Mouse (Mus musculus) embryo, embryonic 11.5 days (tissue): ENCODE measurements around the gene Nip7.
"Not testable (repeated sequence)": the region's sequence is repeated elsewhere in the genome, so short reads cannot be mapped to it uniquely, and the experiment has no call there.

Experiments used
- DNase-seq: peaks from one replicate; pipeline ENCODE4 v3.0.0-alpha.2; 2012; ENCODE audit warnings: low read depth, low spot score

The Nip7 gene

DNA sequence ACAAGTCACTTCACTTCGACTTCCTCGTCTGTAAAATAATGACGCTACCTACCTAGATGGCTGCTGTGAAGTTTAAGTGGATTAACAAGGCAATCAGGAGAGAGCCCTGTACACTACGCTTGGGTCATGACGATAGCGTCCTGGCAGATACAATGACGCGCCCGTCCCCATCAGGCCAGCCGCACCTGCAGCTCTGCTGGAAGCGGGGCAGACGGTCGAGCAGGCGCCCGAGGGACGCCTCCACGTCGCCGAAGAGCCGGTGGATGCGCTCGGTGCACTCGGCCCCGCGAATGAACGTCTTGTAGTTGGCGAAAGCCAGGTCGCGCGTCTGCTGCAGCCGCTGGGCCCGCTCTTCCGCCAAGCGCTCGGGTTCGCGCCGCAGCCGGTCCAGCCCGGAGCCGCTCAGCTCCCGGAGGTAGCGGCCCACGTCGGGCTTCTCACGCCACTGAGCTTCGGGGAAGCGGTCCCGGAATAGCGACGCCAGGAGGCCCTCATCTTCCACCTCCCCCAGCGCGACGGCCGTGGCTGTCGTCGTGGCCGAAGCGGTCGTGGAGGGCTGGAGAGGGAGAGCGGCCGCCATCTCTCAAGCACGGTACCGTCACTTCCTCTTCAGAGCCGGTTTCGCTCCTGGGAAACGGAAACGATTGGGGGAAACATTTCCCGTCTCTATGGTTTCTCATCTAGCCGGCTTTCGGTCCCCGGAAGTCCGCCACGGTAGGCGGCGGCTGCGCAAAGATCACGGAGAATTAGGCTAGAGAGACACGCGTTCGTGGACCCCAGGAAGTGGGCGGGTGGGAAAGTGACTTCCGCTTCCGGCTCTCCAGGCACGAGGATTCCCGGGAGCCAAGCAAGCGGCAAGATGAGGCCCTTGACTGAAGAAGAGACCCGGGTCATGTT is at the start of gene Nip7, which contains the start of gene Cog8:
TSS of gene Nip7 (plus strand) at position 802 of the 897 bp plus-strand sequence.
TSS of gene Cog8 (minus strand) at position 614 of the 897 bp plus-strand sequence.
- DNase-seq: peak; percentile 95

DNA sequence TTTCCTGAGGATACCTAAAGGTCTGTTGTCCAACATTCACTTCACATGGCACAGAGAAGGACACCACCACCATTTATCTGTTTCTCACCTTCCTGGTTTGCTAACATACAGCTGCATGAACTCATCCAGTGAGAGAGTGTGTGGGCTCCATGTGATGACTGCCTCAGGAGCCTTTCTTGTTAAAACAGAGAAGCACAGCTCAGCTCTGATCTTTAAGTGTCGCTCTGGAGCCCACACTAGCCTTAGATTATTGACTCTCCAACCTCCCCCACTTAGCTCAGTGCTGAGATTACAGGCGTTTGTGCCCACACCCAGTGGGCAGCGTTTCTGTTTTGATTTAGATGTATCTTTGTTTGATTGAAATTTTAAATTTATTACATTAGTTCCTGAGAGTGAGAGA is 48.9 kb upstream of the Nip7 start:
- no peak for DNase-seq

DNA sequence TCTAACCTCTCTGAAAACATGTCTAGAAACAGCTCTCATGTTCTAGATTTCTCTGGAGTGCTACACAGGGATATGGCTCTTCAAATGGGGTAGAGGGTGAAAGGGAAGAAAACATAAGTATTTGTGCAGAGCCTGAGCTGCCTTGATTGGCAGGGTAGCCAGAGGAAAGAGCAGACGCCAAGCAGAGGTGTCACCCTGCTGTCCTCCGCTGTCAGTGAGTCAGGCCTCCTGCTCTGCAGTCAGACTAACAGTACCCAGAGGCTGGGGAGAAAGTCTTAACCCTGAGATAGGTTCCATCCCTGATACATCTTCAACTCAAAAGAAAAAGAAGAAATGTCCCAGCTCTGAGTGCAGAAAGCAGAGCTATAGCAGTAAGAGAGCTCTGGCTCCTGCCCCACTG is 44.0 kb upstream of the Nip7 start:
- no peak for DNase-seq

DNA sequence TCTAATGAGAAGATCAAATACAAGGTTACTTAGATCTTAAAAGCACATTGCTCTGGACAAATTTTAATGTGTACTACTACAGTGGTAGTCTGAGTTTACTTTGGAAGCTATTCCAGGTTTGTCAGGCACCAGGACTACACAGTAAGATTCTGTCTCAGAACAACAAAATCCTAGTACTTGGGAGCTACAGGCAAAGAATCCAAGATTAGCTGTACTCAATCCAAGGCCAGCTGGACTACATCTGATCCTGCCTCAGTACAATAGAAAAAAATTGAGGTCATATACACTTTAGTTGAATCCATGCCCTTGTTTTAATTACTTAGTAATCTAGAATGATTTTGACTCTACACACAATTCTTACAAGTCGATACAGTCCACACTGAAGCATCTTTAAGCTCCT is 41.8 kb upstream of the Nip7 start:
- DNase-seq: no peak

DNA sequence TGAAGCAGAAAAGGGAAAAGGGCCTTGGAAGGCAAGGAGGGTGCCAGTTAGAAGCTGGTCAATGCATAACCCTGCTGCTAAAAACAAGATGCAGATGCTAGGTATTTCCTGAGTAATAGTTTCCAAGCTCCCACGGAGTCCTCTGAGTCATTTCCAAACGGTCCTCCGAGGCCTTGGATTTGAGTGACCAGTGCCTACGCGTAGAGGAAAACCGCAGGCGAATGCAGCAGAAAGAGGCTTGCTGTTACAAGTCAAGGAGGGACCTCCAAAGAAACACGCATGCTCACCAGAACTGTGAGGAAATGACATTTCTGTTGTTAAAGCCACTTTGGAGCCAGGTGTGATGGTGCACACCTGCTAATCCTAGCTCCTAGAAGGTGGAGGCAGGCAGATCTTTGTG is 33.2 kb upstream of the Nip7 start:
- no peak for DNase-seq

DNA sequence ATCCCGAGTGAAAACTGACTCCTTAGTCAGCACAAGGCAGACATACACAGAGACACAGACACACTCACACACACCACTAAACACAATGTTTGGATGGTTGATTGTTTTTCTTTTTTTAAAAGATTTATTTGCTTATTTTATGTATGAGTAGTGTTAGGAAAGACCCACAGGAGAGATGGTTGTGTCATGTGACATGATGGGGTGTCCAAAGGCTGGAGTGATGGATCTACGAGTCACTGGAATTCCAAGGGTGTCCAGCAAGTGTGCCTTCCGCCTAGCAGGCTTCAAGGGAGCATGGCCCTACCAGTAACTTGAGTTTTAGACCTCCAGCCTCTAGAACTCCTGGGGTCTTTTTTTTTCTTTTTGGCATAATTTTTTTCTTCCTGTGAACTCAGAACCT is 27.4 kb upstream of the Nip7 start:
- no peak for DNase-seq

DNA sequence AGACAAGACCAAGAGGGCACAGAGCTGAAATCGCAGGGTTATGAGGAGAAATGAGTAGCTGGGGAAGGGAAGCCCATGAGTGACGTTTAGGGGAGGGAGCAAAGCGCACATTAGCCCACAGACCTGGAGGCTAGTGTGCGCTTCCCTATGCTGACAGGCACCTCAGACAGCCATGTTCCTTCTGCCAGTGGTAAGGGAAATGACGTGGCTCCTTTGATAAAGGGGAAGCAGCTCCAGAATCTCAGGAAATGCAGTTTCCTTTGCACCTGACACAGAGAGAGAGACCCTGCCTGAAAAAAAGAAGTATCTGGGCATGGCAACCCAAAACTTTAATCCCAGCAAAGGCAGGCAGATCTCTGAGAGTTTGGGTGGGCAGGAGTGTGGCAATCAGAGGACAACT is 26.6 kb upstream of the Nip7 start:
- no peak for DNase-seq

DNA sequence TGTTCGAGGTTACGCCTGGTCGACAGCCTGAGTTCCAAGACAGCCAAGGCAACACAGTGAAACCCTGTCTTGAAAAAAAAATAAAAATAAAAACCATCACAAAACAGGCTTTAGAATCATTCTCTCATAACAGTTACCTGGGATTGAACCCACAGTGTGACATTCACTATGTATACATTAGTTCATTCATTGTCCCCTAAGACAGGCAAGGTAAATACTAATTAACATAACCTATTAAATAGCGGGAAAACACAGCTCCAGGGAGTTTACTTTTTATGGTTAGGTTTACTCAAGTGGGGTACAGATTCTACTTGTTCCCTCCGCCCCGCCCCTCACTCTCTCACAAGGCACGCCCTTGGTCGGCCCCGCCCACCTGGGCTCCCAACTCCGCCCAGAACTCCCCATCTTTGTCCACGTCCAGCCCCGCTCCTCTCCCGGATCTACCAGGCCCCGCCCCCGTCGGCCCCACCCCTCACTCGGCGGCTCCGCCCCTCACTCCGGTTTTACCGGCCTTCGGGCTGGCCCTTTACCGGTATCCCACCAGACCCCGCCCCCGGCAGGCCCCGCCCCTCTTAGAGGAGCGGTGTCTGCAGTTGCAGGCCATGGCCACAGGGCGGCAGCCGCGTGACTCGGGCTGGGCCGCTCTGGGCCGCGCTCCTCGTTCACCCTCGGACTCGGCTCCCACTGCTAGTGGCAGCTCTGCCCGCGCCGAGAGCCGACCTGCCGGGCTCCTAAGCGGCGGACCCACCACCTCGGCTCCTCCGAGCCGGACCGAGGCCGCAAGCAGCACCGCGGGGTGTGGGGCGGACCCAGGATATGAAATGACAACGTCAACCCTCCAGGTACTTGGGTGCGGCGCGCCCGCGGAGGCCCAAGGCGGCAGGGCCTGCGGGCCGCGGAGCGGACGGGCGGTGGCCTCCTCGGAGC is 25.8 kb upstream of the Nip7 start, which contains the start of gene Vps4a:
TSS of gene Vps4a (plus strand) at position 573 of the 927 bp plus-strand sequence.
- peak; percentile 89 for DNase-seq

DNA sequence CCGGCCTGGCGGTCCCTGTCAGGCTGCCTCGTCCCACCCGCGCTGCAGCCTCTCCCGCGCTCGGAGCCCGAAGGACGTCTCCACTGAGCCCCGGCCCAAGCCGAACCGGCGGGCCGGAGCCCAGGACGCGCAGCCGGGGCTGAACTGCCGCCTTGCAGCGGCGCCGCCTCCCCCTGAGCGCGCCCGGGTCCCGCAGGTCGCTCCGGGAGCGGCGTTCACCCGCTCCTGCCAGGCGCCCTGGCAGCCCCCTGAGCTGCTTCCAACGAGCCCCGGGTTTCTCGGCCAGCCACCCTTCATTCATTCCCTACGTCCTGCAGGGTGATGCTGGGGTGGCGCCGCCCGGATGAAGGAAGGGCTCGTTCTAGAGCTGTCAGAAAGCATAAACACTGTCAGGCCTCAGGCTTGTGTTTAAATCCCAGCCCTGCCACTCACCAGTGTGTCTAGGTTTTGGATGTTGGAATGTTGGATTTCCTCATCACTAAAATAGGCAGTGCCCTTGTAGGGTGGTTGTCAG is 25.0 kb upstream of the Nip7 start:
- DNase-seq: no peak

DNA sequence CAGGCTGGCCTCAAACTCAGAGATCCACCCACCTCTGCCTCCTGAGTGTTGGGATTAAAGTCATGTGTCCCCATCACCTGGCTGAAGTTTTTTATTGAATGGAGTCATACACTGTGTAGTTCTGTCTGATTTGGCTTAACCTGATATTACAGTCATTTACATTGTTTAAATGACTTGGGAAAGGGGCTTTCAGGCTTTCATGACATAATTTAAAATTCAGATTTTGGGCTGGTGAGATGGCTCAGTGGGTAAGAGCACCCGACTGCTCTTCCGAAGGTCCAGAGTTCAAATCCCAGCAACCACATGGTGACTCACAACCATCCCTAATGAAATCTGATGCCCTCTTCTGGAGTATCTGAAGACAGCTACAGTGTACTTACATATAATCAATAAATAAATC is 23.1 kb upstream of the Nip7 start:
- not testable (repeated sequence) for DNase-seq

DNA sequence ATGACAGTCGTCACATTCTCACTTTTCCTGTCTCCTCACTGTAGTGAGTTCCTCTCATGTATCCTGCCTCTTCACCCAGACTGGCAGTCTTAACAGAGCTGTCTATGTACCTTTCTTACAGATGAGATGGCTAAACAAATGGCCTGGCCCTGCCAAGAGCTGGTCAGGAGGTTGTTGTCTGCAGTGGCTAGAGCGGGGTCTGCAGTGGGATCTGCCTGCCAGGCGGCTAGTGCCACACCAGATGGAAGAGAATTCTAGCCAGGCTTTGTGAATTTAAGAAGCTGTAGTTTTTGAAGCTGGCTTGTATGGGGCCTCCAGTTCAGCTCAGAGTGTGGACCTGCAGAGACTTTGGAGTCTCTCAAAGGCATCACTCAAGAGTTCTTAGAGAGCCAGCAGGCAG is 21.0 kb upstream of the Nip7 start:
- DNase-seq: no peak

DNA sequence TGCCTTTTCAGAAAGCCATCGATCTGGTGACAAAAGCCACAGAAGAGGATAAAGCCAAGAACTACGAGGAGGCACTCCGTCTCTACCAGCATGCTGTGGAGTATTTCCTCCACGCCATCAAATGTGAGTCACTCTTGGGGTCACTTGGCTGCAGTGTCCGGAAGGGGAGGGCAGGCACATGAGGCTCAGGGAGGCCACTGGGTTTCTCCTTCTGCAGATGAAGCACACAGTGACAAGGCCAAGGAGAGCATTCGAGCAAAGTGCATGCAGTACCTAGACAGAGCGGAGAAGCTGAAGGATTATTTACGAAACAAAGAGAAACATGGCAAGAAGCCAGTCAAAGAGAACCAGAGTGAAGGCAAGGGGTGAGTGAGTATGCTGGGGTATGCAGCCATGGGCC is 20.1 kb upstream of the Nip7 start:
- no peak for DNase-seq

DNA sequence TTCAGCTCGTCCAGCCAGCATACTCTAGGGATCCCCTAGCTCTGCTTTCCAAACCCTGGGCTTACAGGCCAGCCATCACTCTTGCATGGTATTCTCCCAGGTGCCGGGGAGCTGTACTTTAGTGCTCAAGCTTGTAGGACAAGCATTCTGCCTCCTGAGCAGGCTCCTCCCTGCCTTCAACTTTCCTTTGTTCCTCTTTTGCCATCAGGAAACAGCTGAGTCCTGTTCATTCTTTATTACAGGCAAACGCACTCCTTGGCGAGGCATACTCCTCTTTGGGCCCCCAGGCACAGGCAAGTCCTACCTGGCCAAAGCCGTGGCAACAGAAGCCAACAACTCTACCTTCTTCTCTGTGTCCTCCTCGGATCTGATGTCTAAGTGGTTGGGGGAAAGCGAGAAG is 16.0 kb upstream of the Nip7 start:
- DNase-seq: no peak

DNA sequence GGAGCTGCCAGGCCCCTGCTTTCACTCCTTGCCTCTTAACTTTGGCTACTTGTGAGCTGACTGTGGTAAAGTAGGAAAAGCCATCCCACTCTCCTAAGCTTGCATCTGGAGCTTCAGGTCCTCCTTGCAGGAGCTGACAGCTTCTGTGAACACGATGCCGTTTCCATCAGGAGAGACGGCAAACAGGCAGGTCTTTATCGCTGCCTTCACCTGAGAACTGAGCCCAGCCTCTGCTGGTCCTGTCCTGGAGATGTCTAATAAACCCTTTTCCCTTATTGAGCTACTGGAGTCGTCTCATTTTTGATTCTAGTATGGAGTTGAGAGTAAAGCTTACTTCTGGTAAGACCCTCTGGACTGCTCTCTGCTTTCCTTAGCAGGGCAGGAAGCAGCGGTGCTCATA is 11.2 kb upstream of the Nip7 start:
- DNase-seq: no peak

DNA sequence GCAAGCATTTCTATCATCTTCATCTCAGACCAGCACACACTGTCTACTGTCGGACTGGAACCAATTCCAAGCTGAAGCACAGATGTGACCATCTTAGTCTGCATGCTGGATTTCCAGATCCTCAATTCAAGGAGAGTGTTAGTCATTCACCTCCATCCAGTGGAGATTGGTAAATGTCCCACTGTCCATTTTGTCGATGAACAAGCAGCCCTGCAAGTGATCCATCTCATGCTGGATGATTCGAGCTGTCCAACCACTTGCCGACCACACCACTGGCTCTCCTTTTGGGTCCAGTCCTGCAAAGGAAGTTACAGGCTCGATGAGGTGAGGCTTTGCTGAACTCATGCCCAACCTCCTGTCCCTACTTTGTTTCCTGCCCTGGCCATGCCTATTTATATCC is 9.7 kb upstream of the Nip7 start:
- DNase-seq: no peak

DNA sequence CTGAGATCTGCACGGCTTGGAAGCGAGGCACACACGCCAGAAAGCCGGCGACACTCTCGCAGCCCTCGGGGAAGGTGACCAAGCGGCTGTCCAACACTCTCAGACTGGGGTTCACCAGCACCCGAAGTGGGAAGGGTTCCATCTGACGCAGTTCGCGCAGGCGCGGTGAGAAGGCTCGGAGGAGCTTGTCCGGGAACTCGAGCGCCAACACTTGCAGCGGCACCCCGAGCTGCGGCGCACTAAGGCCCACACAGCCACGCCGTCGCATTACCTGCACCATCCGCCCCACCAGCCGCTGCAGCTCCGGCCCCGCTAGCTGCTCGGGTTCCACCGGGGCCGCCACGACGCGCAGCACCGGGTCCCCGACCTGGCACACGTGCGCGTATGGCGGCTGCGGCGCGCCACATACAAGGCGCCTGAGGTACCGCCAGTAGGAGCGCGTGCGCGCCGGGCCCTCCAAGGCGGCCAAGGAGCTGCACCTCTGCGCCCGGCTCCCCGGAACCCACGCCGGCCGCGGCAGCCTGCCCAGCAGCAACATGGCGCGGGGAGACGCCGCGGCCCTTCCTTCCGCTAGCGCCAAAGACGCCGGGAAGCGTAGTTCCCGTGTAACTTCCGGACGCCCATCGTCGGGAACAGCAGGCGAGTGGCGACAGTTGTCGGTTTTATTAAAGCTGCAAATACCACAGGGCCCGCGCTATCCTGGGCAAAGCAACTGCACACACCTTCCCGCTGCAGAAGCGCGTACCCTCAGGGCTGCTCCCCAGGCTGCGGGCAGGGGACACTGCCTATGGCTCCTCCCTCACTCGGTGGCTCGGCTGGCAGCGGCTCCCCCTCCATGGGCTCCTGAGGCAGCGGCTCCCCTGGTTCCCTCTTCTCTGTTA is 8.4 kb upstream of the Nip7 start, which contains the start of gene Pdf:
TSS of gene Pdf (minus strand) at position 554 of the 881 bp plus-strand sequence.
- peak; percentile 56 for DNase-seq

DNA sequence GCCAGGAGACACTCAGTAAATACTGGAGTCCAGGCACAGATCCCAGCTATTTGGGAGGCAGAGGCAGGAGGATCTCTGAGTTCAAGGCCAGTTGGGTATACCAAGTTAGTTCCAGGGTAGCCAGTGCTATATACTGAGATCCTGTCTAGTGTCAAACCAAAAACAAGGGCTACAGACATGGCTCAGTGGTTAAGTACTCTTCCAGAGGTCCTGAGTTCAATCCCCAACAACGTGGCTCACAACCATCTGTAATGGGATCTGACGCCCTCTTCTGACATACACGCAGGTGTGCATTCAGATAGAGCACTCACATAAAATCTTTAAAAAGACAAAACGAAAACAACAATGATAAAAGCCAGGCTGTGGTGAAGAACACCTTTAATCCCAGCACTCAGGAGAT is 7.2 kb upstream of the Nip7 start:
- DNase-seq: no peak

DNA sequence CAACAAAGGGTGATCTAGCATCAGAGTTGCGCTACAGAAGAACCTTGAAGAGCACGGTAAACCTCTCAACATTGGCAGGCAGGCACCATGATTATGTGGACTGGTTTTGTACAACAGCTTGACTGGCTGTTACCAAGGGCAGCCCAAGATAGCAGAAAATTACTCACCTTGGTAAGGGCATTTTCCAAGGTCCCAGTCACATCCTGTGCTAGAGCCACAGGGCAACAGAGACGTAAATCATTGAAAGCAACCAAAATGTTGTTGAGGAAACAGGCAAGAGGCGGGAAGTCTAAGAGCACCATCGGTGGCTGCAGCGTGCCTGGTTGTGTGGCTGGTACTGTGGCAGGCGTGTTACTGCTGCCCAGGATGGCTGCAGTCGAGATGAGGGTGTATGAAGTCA is 4.6 kb upstream of the Nip7 start:
- no peak for DNase-seq

DNA sequence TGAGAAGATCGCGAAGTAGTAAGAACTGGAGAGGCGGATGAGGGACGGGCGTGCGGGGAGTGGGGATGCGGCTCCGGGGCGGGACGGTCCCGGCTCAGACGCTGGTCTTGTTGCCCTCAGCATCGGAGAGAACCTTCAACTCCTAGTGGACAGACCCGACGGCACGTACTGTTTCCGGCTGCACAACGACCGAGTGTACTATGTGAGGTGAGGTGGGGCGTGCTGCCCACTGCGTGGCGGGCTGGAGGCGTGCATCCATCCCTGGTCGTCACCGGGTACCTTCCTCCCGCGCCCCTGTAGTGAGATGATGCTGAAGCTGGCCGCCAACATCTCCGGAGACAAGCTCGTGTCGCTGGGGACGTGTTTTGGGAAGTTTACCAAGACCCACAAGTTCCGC is 294 bp downstream of the Nip7 start:
- no peak for DNase-seq

DNA sequence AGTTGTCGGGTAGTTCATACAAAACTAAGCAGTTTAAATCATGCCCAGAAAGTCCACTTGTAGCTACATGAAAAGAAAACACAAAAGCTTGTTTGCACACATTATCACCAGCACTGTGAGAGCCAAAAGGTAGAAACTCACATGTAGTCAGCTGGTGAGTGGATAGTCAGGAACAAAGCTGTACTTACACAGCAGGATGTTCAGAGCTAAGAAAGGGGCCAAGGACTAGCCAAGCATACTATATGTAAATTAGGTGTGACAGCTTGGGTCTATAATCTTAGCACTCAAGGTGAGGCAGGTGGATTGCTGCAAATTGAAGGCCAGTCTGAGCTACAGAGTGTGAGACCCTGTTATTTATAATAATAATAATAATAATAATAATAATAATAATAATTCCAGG is 5.9 kb downstream of the Nip7 start:
- DNase-seq: no peak
